Mouse (Mus musculus) left cerebral cortex, postnatal 36 days (tissue): ENCODE data around the gene Dnttip1. TPM values are rescaled to one million over a fixed set of nuclear protein-coding genes. Genes with fewer than 3 reads are reported as not detected.
"Not testable (repeated sequence)": the region's sequence is repeated elsewhere in the genome, so short reads cannot be mapped to it uniquely, and the experiment has no call there.

Source experiments
- DNase-seq, 2 experiments: peaks; one replicate each; pipeline ENCODE4 v3.0.0; 2021 to 2022; ENCODE audit warnings: low spot score in 2 of 2, mixed read lengths in 1 of 2
- intact Hi-C: fragments of 180-260 bp; cut with DNase I; formaldehyde crosslinking; loops from one replicate; pipeline ENCODE4 v1.15.1; 2025
- total RNA-seq, 2 experiments: library from RNA; stranded (reverse); gene quantifications; 2 replicates each; pipeline ENCODE4 v1.2.3; 2021

Dnttip1 gene
- 10 to 100 TPM; 33.5 to 37.8 TPM for total RNA-seq

- intact Hi-C loops: no loop called here
- DNase-seq: peak; percentile 96 to 97
Measured at GRCm38 (mm10) chr2:164745843-164746479, at the start of gene Dnttip1, which contains the start of gene Wfdc3. Gene Dnttip1, plus strand, starts transcription at chr2:164745983. Gene Wfdc3, minus strand, starts transcription at chr2:164745931.

GRCm38 (mm10) chr2:164698201-164698600 is 47.6 kb upstream of the Dnttip1 start, which contains the start of gene Spint4:
Gene Spint4, plus strand, starts transcription at chr2:164698501.
- no peak for DNase-seq
- intact Hi-C loops: no loop called here

GRCm38 (mm10) chr2:164700959-164701358 is 44.8 kb upstream of the Dnttip1 start:
- DNase-seq: no peak
- intact Hi-C loops: no loop called here

GRCm38 (mm10) chr2:164701761-164702160 is 44.0 kb upstream of the Dnttip1 start:
- intact Hi-C loops: no loop called here
- DNase-seq: no peak

- DNase-seq: no peak
- intact Hi-C loops: no loop called here
Measured at GRCm38 (mm10) chr2:164704235-164704634, 41.5 kb upstream of the Dnttip1 start.

GRCm38 (mm10) chr2:164705328-164705727 is 40.5 kb upstream of the Dnttip1 start:
- no peak for DNase-seq
- intact Hi-C loops: no loop called here

- DNase-seq: no peak
- intact Hi-C loops: no loop called here
Measured at GRCm38 (mm10) chr2:164705991-164706390, 39.8 kb upstream of the Dnttip1 start.

GRCm38 (mm10) chr2:164715005-164715404 is 30.8 kb upstream of the Dnttip1 start, which contains the start of gene Spint5:
Gene Spint5, plus strand, starts transcription at chr2:164715305.
- intact Hi-C loops: no loop called here

GRCm38 (mm10) chr2:164716194-164716786 is 29.5 kb upstream of the Dnttip1 start:
- DNase-seq, intact Hi-C loops: not testable (repeated sequence)

More at GRCm38 (mm10) chr2:164715005-164715404, 30.8 kb upstream of the Dnttip1 start, which contains the start of gene Spint5:
- DNase-seq: no peak

GRCm38 (mm10) chr2:164723276-164723675 is 22.5 kb upstream of the Dnttip1 start:
- intact Hi-C loops: loop anchor here (10.0 kb wide), 1 partner anchor 308 kb away; no protein-coding TSS in a partner anchor

GRCm38 (mm10) chr2:164725895-164726619 is 19.7 kb upstream of the Dnttip1 start:
- intact Hi-C loops: loop anchor here (1.0 to 10.0 kb wide), 3 partner anchors 47 to 311 kb away; no protein-coding TSS in a partner anchor
- peak; percentile 30 to 31 for DNase-seq

More at GRCm38 (mm10) chr2:164723276-164723675, 22.5 kb upstream of the Dnttip1 start:
- no peak for DNase-seq

GRCm38 (mm10) chr2:164731719-164732118 is 14.1 kb upstream of the Dnttip1 start:
- intact Hi-C loops: no loop called here
- no peak for DNase-seq

GRCm38 (mm10) chr2:164733259-164733658 is 12.5 kb upstream of the Dnttip1 start:
- intact Hi-C loops: no loop called here

GRCm38 (mm10) chr2:164734839-164735238 is 10.9 kb upstream of the Dnttip1 start:
- intact Hi-C loops: no loop called here
- no peak for DNase-seq

More at GRCm38 (mm10) chr2:164733259-164733658, 12.5 kb upstream of the Dnttip1 start:
- no peak for DNase-seq

GRCm38 (mm10) chr2:164735446-164735845 is 10.3 kb upstream of the Dnttip1 start:
- no peak for DNase-seq
- intact Hi-C loops: no loop called here

GRCm38 (mm10) chr2:164737377-164738090 is 8.2 kb upstream of the Dnttip1 start:
- intact Hi-C loops: no loop called here
- no peak for DNase-seq

- no peak for DNase-seq
- intact Hi-C loops: no loop called here
Measured at GRCm38 (mm10) chr2:164739876-164740275, 5.9 kb upstream of the Dnttip1 start.

- intact Hi-C loops: no loop called here
- no peak for DNase-seq
Measured at GRCm38 (mm10) chr2:164744987-164745386, 796 bp upstream of the Dnttip1 start.

- intact Hi-C loops: no loop called here
- no peak for DNase-seq
Measured at GRCm38 (mm10) chr2:164746693-164747092, 910 bp downstream of the Dnttip1 start.

GRCm38 (mm10) chr2:164748191-164748590 is 2.4 kb downstream of the Dnttip1 start:
- DNase-seq: no peak
- intact Hi-C loops: no loop called here
